Mouse (Mus musculus) CH12.LX (cell line): ENCODE data around the gene Spen.

Experiments used
- EP300 ChIP-seq: IDR thresholded peaks from 2 replicates; pipeline ENCODE4 v1.6.1; 2011; ENCODE audit warnings: low read length, improper control_type of control experiment
- MAX ChIP-seq: IDR thresholded peaks from 2 replicates; pipeline ENCODE4 v1.6.1; 2011; ENCODE audit warnings: low read length, improper control_type of control experiment
- POLR2A ChIP-seq: IDR thresholded peaks from 2 replicates; pipeline ENCODE4 v1.6.1; 2011; ENCODE audit warnings: low read depth, mild to moderate bottlenecking, improper control_type of control experiment, low read length

- TF ChIP-seq EP300 (no peak), MAX (no peak), POLR2A (no peak)
Observed at GRCm38 (mm10) chr4:141461576-141461975, 76.8 kb downstream of the Spen start.
